Mouse (Mus musculus) fibroblast of lung, adult 2 months (primary cell): ENCODE data around the gene Glmp.
A peak's percentile ranks its signal among the peaks of the same experiment; 100 is the strongest.
"Not testable (repeated sequence)": the region's sequence is repeated elsewhere in the genome, so short reads cannot be mapped to it uniquely, and the experiment has no call there.

Source experiments
- DNase-seq: peaks from one replicate; pipeline ENCODE4 v3.0.0-alpha.2; 2011; ENCODE audit warnings: low read depth

Gene Glmp

GRCm38 (mm10) chr3:88324951-88325405 lies at the start of gene Glmp:
TSS of gene Glmp (plus strand) at chr3:88325023.
- DNase-seq = peak; percentile 26

- no peak for DNase-seq
Measured at GRCm38 (mm10) chr3:88276121-88276520, 48.7 kb upstream of the Glmp start.

- DNase-seq = no peak
Measured at GRCm38 (mm10) chr3:88276529-88277143, 48.2 kb upstream of the Glmp start.

GRCm38 (mm10) chr3:88280035-88280434 lies 44.8 kb upstream of the Glmp start:
- DNase-seq = no peak

GRCm38 (mm10) chr3:88281141-88281916 lies 43.5 kb upstream of the Glmp start:
- not testable (repeated sequence) for DNase-seq

GRCm38 (mm10) chr3:88284815-88285564 lies 39.8 kb upstream of the Glmp start:
- DNase-seq = not testable (repeated sequence)

- DNase-seq = not testable (repeated sequence)
Measured at GRCm38 (mm10) chr3:88285565-88285895, 39.3 kb upstream of the Glmp start.

GRCm38 (mm10) chr3:88287110-88287509 lies 37.7 kb upstream of the Glmp start, which contains the start of gene Gm38392:
TSS of gene Gm38392 (minus strand) at chr3:88287210.
- no peak for DNase-seq

- DNase-seq = not testable (repeated sequence)
Measured at GRCm38 (mm10) chr3:88288133-88288713, 36.6 kb upstream of the Glmp start.

GRCm38 (mm10) chr3:88291970-88292369 lies 32.9 kb upstream of the Glmp start:
- DNase-seq = peak; percentile 13

GRCm38 (mm10) chr3:88295272-88295671 lies 29.6 kb upstream of the Glmp start:
- not testable (repeated sequence) for DNase-seq

GRCm38 (mm10) chr3:88296110-88296560 lies 28.7 kb upstream of the Glmp start:
- DNase-seq = no peak

GRCm38 (mm10) chr3:88296561-88297318 lies 28.1 kb upstream of the Glmp start, which contains the start of the genes Tsacc and Cct3:
TSS of gene Tsacc (minus strand) at chr3:88296999.
TSS of gene Cct3 (plus strand) at chr3:88297116.
- DNase-seq = peak; percentile 100

GRCm38 (mm10) chr3:88297321-88297851 lies 27.4 kb upstream of the Glmp start:
- no peak for DNase-seq

- DNase-seq = no peak
Measured at GRCm38 (mm10) chr3:88299172-88299571, 25.7 kb upstream of the Glmp start.

GRCm38 (mm10) chr3:88328956-88329355 lies 4.1 kb downstream of the Glmp start:
- DNase-seq = no peak

- DNase-seq = no peak
Measured at GRCm38 (mm10) chr3:88331282-88331681, 6.5 kb downstream of the Glmp start.

GRCm38 (mm10) chr3:88334029-88334658 lies 9.3 kb downstream of the Glmp start:
- no peak for DNase-seq

- no peak for DNase-seq
Measured at GRCm38 (mm10) chr3:88334902-88335435, 10.1 kb downstream of the Glmp start.

- DNase-seq = no peak
Measured at GRCm38 (mm10) chr3:88335436-88336053, 10.7 kb downstream of the Glmp start.
